Mouse (Mus musculus) cerebellum, adult 11 months (tissue): Measurements from ENCODE around the gene Dhps.
A peak's percentile ranks its signal among the peaks of the same experiment; 100 is the strongest.
"Not testable (repeated sequence)": the region's sequence is repeated elsewhere in the genome, so short reads cannot be mapped to it uniquely, and the experiment has no call there.

Experiments used
- DNase-seq: peaks from one replicate; pipeline ENCODE4 v3.0.0; 2022

Dhps gene

GRCm38 (mm10) chr8:85096196-85096595 lies 24.6 kb downstream of the Dhps start:
- DNase-seq = no peak

GRCm38 (mm10) chr8:85096850-85097249 lies 25.3 kb downstream of the Dhps start:
- no peak for DNase-seq

GRCm38 (mm10) chr8:85100076-85100665 lies 28.6 kb downstream of the Dhps start:
- DNase-seq = no peak

GRCm38 (mm10) chr8:85113241-85113640 lies 41.7 kb downstream of the Dhps start:
- DNase-seq = no peak

GRCm38 (mm10) chr8:85115501-85115900 lies 43.9 kb downstream of the Dhps start:
- DNase-seq = no peak

- no peak for DNase-seq
Observed at GRCm38 (mm10) chr8:85116984-85117383, 45.4 kb downstream of the Dhps start.

GRCm38 (mm10) chr8:85119052-85119981 lies 47.8 kb downstream of the Dhps start:
- peak; percentile 82 for DNase-seq

GRCm38 (mm10) chr8:85120251-85120650 lies 48.7 kb downstream of the Dhps start:
- not testable (repeated sequence) for DNase-seq

- no peak for DNase-seq
Observed at GRCm38 (mm10) chr8:85122995-85123394, 51.4 kb downstream of the Dhps start, which contains the start of gene Zfp791. TSS of gene Zfp791 (minus strand) at chr8:85123095.

- DNase-seq = no peak
Observed at GRCm38 (mm10) chr8:85123691-85124090, 52.1 kb downstream of the Dhps start.
